Mouse (Mus musculus) B cell, adult 2 months (primary cell): ENCODE results near the gene Adcy10.

Experiments used
- DNase-seq, 2 experiments: peaks; one replicate each; pipeline ENCODE4 v3.0.0; 2022

Gene Adcy10

GRCm38 (mm10) chr1:165536079-165536675 lies 51.2 kb downstream of the Adcy10 start:
- DNase-seq, result no peak

- no peak for DNase-seq
Measured at GRCm38 (mm10) chr1:165537241-165537807, 52.3 kb downstream of the Adcy10 start.

- DNase-seq, result no peak
Measured at GRCm38 (mm10) chr1:165556711-165557110, 71.7 kb downstream of the Adcy10 start.

- no peak for DNase-seq
Measured at GRCm38 (mm10) chr1:165559073-165559472, 74.1 kb downstream of the Adcy10 start.

GRCm38 (mm10) chr1:165565283-165565682 lies 80.3 kb downstream of the Adcy10 start:
- no peak for DNase-seq

GRCm38 (mm10) chr1:165567466-165567865 lies 82.5 kb downstream of the Adcy10 start:
- DNase-seq, result no peak

- no peak for DNase-seq
Measured at GRCm38 (mm10) chr1:165576005-165576404, 91.0 kb downstream of the Adcy10 start.

- DNase-seq, result no peak
Measured at GRCm38 (mm10) chr1:165576459-165577112, 91.6 kb downstream of the Adcy10 start.

- peak; percentile 54 to 63 for DNase-seq
Measured at GRCm38 (mm10) chr1:165579332-165579731, 94.3 kb downstream of the Adcy10 start.

- DNase-seq, result no peak
Measured at GRCm38 (mm10) chr1:165581255-165581654, 96.3 kb downstream of the Adcy10 start.

- DNase-seq, result peak; percentile 86 to 87
Measured at GRCm38 (mm10) chr1:165583529-165584184, 98.7 kb downstream of the Adcy10 start.

- DNase-seq, result no peak
Measured at GRCm38 (mm10) chr1:165585389-165586104, 100.6 kb downstream of the Adcy10 start.

GRCm38 (mm10) chr1:165586366-165586765 lies 101.4 kb downstream of the Adcy10 start:
- no peak for DNase-seq

- DNase-seq, result no peak
Measured at GRCm38 (mm10) chr1:165587845-165588244, 102.9 kb downstream of the Adcy10 start.

GRCm38 (mm10) chr1:165589280-165590048 lies 104.5 kb downstream of the Adcy10 start:
- peak; percentile 55 to 62 for DNase-seq

- no peak for DNase-seq
Measured at GRCm38 (mm10) chr1:165590760-165591159, 105.8 kb downstream of the Adcy10 start.

- no peak for DNase-seq
Measured at GRCm38 (mm10) chr1:165592295-165593082, 107.5 kb downstream of the Adcy10 start.

- DNase-seq, result no peak
Measured at GRCm38 (mm10) chr1:165594699-165595421, 109.9 kb downstream of the Adcy10 start.

GRCm38 (mm10) chr1:165601775-165602280 lies 116.8 kb downstream of the Adcy10 start:
- no peak for DNase-seq

GRCm38 (mm10) chr1:165603218-165603617 lies 118.2 kb downstream of the Adcy10 start:
- DNase-seq, result no peak

- DNase-seq, result no peak
Measured at GRCm38 (mm10) chr1:165604203-165604602, 119.2 kb downstream of the Adcy10 start.
